Mouse (Mus musculus) layer of hippocampus, adult 9-11 months (tissue): ENCODE data around the gene Rap1gds1.

ENCODE experiments used
- DNase-seq: peaks from one replicate; pipeline ENCODE4 v3.0.0; 2022

Rap1gds1 gene

GRCm38 (mm10) chr3:139048701-139049622 lies 26.0 kb downstream of the Rap1gds1 start:
- no peak for DNase-seq

GRCm38 (mm10) chr3:139042433-139042854 lies 32.6 kb downstream of the Rap1gds1 start:
- DNase-seq = no peak

- DNase-seq = no peak
These were observed 33.1 kb downstream of the Rap1gds1 start for GRCm38 (mm10) chr3:139041921-139042320.

- DNase-seq = no peak
These were observed 38.0 kb downstream of the Rap1gds1 start for GRCm38 (mm10) chr3:139037030-139037429.

- no peak for DNase-seq
These were observed 41.8 kb downstream of the Rap1gds1 start for GRCm38 (mm10) chr3:139033179-139033578.

GRCm38 (mm10) chr3:139030644-139031227 lies 44.3 kb downstream of the Rap1gds1 start:
- DNase-seq = no peak

GRCm38 (mm10) chr3:139025077-139025476 lies 49.9 kb downstream of the Rap1gds1 start:
- DNase-seq = no peak

- no peak for DNase-seq
These were observed 51.4 kb downstream of the Rap1gds1 start for GRCm38 (mm10) chr3:139023585-139023984.

GRCm38 (mm10) chr3:139012352-139012751 lies 62.6 kb downstream of the Rap1gds1 start:
- peak; percentile 35 for DNase-seq

- no peak for DNase-seq
These were observed 69.3 kb downstream of the Rap1gds1 start for GRCm38 (mm10) chr3:139005669-139006068.

GRCm38 (mm10) chr3:139002774-139003173 lies 72.2 kb downstream of the Rap1gds1 start:
- DNase-seq = no peak

- no peak for DNase-seq
These were observed 74.7 kb downstream of the Rap1gds1 start for GRCm38 (mm10) chr3:139000071-139000867.

- no peak for DNase-seq
These were observed 81.5 kb downstream of the Rap1gds1 start for GRCm38 (mm10) chr3:138993473-138993872.

GRCm38 (mm10) chr3:138991367-138991766 lies 83.6 kb downstream of the Rap1gds1 start:
- DNase-seq = no peak

GRCm38 (mm10) chr3:138989141-138989540 lies 85.9 kb downstream of the Rap1gds1 start:
- DNase-seq = no peak

GRCm38 (mm10) chr3:138988004-138988403 lies 87.0 kb downstream of the Rap1gds1 start:
- DNase-seq = peak; percentile 28

- no peak for DNase-seq
These were observed 92.8 kb downstream of the Rap1gds1 start for GRCm38 (mm10) chr3:138982249-138982648.

- no peak for DNase-seq
These were observed 97.6 kb downstream of the Rap1gds1 start for GRCm38 (mm10) chr3:138977413-138977812.

- DNase-seq = no peak
These were observed 107.4 kb downstream of the Rap1gds1 start for GRCm38 (mm10) chr3:138967627-138968026.

GRCm38 (mm10) chr3:138958527-138958926 lies 116.5 kb downstream of the Rap1gds1 start:
- DNase-seq = no peak

GRCm38 (mm10) chr3:138955220-138955619 lies 119.8 kb downstream of the Rap1gds1 start:
- no peak for DNase-seq

GRCm38 (mm10) chr3:138949081-138949480 lies 125.9 kb downstream of the Rap1gds1 start:
- DNase-seq = peak; percentile 34

GRCm38 (mm10) chr3:138945516-138945915 lies 129.5 kb downstream of the Rap1gds1 start:
- no peak for DNase-seq
